Mouse (Mus musculus) spleen, postnatal 14 days (tissue): ENCODE data around the gene Dis3.

Source experiments
- DNase-seq, 2 experiments: peaks; one replicate each; pipeline ENCODE4 v3.0.0; 2021 to 2022; ENCODE audit warnings: low spot score in 2 of 2

The Dis3 gene

DNA sequence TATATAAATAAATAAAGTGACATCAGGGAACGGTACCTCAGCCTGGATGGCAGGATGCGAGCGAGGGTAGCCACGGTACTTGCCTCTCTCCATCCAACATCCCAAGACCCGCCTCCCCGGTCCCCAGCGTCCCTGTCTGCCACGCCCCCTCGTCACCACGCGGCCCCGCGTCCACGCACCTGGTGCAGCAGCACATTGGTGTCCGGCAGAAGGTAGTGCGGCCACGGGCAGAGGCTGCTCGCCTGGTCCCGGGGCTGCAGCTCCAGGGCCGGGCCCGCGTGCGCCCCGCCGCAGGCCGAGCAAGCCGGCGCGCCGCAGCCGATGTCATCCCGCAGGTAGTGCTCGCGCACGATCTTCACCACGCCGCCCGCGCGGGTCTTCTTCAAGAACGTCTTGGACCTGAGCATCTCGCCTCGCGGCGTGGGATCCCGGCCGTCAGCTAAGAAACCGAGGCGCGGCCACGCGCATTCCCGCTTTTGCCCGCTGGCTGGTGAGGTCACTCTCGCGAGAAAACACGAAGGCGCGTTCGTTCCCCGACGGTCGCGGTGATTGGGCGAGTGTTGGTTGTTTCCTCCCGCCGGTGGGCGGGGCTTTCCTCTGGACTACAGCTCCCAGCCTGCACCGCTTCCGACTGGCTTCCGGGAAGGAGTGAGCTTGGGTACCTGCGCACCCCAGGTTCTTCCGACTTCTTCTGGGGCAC, at the start of gene Dis3, which contains the start of gene Pibf1:
Dis3 (minus strand) TSS at position 504 of the 700 bp plus-strand sequence.
Pibf1 (plus strand) TSS at position 158 of the 700 bp plus-strand sequence.
- peak; percentile 97 to 99 for DNase-seq

DNA sequence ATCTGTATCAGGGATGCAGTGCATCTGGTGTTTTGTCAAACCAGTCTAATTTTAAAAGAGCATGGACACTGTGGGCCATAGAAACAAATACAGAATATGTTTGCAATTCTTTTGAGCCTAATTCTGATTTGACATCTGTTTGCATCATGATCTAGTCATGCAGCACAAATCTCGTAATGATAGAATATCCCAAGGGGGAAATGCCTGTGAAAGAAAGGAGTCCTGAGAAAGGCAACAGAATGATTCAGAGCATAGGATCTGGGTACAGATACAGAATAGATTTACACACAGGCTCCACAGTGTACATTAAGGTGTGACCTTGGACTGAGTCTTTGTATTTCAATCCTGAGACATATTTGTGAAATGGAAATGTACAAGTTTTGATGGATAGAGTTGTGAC, 47.3 kb upstream of the Dis3 start:
- no peak for DNase-seq

DNA sequence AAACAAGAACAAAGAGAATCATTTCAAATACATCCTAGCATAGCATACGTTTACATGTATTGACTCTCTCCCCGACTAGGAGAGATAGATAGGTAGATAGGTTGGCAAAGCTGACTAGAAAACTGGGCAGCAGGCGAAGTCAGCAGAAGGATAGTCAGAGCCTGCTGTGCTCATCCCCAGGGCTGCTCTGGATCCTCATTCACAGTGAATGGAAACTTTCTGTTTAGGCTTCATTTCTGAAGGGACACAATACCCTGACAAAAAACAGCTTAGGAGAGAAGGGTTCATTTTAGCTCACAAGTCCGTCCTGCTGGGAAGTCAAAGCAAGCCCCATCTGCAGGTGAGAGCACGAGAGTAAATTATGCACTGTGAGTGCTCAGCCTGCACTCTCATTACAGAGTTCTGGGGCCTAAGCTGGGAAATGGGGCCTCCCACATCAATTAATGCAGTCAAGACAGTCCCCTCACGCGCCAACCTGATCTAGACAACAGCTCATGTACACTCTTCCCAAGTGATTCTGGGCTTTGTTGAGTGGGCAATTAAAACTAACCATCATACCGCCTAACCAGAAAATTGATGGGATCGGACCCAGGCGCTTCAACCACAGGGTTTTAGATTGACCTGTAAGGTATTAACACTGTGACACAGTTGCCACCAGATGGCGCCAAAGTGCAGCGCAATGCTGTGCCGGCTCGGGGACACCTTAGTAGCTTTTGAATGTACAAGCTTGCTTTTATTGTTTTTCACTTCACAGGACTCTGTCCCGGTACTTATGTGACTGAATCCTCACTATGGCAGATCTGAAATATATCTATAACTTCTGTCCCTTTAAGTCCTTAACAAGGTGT, 42.4 kb upstream of the Dis3 start:
- DNase-seq: peak; percentile 47 to 73

DNA sequence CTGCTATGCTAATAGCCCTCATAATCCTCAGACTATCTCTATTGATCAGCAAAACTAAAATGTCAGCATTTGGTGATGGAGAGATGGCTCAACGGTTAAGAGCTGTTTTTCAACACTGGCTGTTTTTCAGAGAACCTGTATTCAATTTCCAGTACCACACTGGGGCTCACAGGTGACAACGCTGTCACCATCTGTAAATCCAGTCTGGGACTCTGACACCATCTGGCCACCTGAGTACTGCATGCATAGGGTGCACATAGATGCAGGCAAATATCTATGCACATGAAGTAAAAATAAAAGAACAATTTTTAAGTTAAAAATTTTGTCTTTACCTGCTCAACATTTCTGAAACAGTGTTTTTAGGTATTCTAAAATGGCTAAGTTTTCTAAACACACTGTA, 40.5 kb upstream of the Dis3 start:
- DNase-seq: no peak

DNA sequence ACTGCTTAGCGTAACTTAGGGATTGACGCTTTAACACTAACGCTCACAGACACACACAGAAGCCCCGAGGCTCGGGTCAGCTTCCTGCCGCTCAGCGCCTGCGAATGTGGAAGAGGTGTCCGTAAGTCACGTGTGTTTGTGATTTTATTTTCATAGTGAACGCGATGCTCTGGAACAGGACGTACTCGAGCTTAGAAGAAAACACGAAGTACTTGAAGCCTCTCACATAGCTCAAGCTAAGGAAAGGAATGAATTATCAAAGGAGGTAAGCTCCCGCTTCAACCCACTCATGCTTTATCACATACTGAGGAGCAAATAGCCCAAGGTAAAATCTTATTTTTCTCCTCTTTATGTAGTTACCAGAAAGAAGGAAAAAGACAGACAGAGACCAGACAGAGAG, 36.7 kb upstream of the Dis3 start:
- no peak for DNase-seq

DNA sequence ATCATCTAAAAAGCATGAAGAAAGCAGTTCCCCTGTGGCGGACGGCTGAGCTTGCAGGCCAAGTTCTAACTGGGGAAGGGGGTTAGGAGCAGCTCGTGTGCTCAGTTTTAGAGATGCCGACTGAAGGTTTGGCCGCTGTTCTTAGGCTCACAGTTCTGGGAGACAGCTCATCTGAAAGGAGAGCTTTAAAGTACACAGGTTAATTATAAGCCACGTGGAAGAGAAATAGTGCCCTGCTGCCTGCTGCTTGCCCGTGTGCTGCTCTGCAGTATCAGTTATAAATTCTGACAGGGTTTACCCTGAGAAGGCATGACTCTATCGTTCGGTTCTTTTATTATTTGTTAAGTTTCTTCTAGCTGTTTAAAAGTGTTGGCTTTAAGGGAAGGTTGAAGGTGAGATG, 36.2 kb upstream of the Dis3 start:
- DNase-seq: no peak

GRCm38 (mm10) chr14:99134048-99134447, 34.5 kb upstream of the Dis3 start:
- no peak for DNase-seq

DNA sequence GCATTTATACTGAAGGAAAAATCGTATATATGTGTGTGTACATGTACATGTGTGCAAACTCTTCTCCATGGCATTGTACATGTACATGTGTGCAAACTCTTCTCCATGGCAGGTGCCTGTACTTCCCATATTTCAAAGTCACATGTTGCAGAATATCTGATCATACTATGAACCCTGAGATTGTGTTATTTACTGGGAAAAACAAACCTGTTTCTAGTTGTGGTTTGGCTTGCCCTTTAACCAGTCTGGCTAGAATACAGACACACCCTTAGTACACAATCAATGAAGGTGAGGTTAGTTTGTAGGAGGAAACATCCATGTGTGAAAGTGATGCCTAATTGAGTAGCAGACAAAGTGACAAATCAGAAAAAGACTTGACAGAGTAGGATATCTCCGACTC, 29.5 kb upstream of the Dis3 start:
- no peak for DNase-seq

DNA sequence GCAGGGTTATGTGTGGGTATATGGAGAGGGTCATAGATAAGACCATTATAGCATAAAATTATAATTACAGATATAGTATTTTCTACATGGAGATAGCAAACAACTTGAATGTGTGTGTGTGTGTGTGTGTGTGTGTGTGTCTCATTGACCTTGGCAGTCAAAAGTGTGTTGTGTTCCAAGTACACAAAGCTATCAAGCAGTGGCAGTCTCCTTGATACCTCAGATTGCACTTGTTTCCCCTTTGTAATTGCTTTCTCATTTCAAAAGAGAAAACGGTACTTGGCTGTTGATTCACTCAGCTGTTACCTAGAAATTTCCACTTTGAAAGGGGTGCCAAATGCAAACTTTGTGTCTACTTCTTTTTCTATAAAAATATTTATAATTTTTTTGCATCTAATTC, 27.9 kb upstream of the Dis3 start:
- DNase-seq: no peak

DNA sequence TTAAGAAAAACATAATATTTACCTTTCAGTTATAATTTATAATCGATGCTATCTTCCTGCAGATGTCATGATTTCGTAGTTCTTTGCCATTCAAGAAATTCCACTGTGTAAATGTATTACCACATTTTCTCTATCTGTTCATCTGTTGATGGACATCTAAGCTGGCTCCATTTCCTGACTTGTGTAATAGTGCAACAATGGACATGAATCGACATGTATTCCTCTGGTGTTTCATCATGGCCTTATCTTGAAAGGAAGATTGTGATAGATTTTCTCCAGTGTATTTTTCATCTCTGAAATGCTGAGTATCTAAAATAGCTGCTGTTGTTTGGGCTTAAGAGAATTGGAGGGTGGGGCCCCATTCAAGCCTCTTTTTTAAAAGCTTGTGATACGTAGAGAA, 27.1 kb upstream of the Dis3 start:
- DNase-seq: no peak

- no peak for DNase-seq
Observed at GRCm38 (mm10) chr14:99124076-99124475, 24.5 kb upstream of the Dis3 start.

DNA sequence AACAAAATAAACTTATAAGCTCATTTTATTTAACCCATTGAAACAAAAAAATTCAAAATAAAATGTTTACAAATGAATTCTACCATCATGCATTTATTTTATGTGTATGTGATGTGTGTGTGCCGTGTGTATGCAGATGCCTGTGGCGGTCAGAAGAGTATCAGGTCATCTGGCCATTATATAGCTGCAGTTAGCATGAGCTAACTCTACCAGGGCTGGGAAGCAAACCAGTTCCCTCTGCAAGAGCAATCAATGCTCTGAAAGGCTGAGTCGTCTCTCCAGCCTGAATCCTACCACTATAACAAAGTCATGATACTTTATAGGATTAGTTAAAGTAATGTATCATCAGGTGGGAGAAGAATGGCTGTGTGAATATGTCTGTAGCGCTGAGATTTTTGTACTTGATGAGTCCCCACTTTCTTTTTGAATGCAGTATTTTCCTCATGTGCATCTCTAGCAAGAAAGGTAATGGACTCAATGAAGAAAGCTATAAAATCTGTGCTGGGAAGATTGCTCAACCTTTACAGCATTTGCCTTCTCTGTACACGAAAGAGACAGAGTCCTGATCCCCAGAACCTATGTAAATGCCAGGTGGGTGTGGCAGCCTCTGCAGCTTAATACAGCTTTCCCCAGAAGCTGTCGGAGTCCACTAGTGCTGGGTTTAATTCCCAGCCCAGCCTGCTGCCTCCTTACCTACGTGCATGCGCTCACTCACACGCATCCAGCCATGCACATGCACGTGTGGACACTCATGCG, 22.2 kb upstream of the Dis3 start:
- no peak for DNase-seq

DNA sequence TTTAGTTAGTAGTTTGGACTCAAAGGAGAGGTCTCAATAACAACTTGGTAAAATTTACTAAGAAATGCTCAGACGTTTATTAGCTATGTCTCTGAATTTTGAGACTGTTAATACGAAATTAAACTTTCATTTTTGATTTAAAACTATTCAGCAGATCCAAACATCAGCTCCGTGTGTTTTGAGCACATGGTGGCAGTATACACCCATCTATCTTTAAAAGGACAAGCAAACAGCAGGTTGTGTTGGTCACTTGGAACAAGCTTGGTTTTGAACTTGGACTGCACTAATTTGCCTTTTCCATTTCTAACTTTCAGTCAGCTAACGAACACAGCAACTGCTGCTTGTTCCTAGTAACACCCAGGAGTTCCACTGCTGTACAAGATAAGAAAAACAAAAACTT, 18.0 kb upstream of the Dis3 start:
- DNase-seq: no peak

DNA sequence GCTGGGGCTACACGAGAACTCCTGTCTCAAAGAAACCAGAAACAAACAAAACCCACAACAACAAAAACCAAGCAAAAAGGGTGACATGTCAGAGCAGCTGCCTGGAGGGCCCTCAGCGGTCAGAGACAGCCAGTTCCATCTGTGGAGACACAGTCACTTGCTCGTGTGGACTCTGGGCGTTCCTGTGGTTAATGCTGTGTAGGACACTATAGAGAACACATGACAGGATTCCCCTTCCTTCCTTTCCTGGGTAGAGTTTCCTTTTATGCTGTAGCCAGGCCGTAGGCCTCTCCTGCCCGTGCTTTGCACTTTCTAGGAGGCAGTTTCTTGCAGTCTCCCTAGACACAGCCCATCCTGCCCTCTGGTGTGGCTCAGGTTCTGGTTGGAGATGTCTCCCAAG, 9.2 kb upstream of the Dis3 start:
- no peak for DNase-seq

- DNase-seq: no peak
Observed at GRCm38 (mm10) chr14:99107631-99108187, 8.1 kb upstream of the Dis3 start.

GRCm38 (mm10) chr14:99106671-99107070, 7.1 kb upstream of the Dis3 start:
- DNase-seq: no peak

DNA sequence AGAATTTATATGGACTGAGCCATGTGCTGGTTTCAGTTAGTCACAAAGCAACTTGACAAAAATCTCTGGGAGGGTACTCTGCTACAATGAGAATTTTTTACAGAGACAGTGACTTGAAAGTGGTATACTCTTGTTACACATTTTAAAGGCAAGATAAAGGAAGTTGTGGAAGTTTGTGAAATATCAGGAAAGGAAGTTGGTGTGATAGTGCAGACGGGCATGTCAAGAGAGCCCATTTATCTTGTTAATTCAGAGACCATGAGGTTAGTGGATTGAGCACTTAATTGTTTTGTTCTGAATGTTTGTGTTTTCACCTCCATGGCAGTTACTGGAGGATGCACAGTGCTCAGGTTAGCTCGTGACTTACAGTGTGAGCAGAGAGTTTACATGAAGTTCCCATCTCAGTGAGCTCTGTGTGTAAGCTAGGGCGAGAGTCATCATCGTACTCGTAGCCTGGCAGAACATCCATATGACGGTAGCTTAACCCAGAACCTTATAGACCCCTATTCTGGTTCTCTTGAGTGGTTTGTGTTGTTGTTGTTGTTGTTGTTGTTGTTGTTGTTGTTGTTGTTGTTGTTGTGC, 5.1 kb upstream of the Dis3 start:
- DNase-seq: no peak

- DNase-seq: no peak
Observed at GRCm38 (mm10) chr14:99103050-99103449, 3.5 kb upstream of the Dis3 start.

DNA sequence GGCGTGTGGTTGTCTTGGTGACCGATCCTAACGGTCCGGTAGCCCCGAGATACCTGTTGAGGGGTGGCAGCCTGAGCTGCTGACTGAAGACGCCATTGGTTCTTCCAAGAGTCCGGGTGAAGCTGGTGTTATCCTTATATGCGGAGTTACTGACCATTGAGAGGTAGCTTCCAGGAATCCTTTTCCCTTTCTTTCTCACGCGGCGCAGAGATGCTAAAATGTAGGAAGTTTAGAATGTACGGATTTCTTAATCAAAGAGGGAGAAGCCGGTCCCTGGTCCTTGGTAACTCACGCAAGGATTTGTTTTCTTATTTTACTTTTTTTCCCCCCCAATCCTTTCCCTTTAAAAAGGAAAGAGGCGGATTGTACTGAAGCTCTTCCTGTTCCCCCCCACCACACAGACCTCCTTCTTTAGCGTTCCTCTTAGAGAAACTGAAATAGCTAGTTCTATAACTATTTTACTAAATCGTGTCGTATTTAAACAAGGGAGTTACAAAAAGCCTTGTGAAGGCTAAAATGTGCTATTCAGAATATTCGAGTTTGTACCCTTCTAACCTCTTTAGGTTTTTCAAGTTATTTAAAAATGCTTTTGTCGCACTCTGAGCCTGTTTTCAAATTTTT, 507 bp upstream of the Dis3 start:
- peak in 1 of 2 experiments; percentile 7 for DNase-seq

GRCm38 (mm10) chr14:99088947-99089346, 10.6 kb downstream of the Dis3 start:
- no peak for DNase-seq

GRCm38 (mm10) chr14:99071146-99071545, 28.4 kb downstream of the Dis3 start:
- DNase-seq: no peak
